Mouse (Mus musculus) thymus, adult 2 months (tissue): ENCODE data around the gene Nme7.

Experiments
- CTCF ChIP-seq: fragments of 200-500 bp; IDR thresholded peaks from 2 replicates; pipeline ENCODE4 v1.5.1; 2012; ENCODE audit warnings: mild to moderate bottlenecking, control low read depth, low read length, moderate library complexity, borderline replicate concordance; ENCODE audit not compliant: control insufficient read depth, poor library complexity, insufficient read depth; ENCODE audit errors: extremely low read depth
- POLR2A ChIP-seq: fragments of 200-500 bp; IDR thresholded peaks from 2 replicates; pipeline ENCODE4 v1.6.1; 2012; ENCODE audit warnings: mild to moderate bottlenecking, low read length, control low read depth, moderate library complexity; ENCODE audit not compliant: control insufficient read depth, poor library complexity, insufficient read depth; ENCODE audit errors: extremely low read depth

- TF ChIP-seq POLR2A (no peak), CTCF (no peak)
These were observed 31.5 kb downstream of the Nme7 start for GRCm38 (mm10) chr1:164335435-164335834.
